Mouse (Mus musculus): ENCODE measurements around the gene Rflnb. TPM values are rescaled to one million over a fixed set of nuclear protein-coding genes. Genes with fewer than 3 reads are reported as not detected.

The Rflnb gene
- polyA plus RNA-seq, 1 experiment from 2014 or later, result 8.3 TPM

DNA sequence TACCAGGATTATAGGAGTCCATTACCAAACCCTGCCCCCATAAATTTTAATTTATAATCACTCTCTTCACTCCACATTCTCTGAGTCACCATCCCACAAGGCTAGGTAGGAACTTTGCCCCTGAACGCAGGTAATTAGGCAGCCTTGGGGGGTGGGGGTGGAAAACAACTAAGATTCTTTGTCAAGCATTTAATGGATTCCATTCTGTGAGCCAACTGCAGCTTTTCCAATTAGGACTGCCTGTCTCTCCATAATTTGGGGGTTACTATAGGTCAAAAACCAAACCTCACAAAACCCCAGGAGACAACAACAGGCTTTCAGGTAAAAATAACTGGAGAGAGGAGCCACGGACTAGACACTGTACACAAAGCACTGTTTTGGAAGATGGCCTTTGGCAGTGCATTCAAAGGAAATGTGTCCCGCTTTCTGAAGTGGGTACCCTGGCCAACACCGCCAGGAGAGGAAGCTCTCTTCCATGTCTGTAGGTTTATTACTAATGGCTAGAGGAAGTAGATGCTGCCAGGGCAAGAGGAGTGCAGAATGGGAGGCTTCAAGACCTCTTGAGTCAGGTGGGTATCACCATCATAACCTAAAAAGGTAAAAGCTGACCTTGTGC is 13.3 kb upstream of the Rflnb start:
- WGBS (ENCODE audit: insufficient replicate concordance), result 84% methylated on average over 4 of the region's 4 CpGs
- ATAC-seq (replicated peaks; ENCODE audit: insufficient number of reproducible peaks, low FRiP score, low TSS enrichment), result no peak
- H3K9ac ChIP-seq (ENCODE audit: low read depth, low read length), result no peak overlapping the region

GRCm38 (mm10) chr11:76040106-76040505 is 12.5 kb upstream of the Rflnb start:
- ATAC-seq (replicated peaks; ENCODE audit: insufficient number of reproducible peaks, low FRiP score, low TSS enrichment), result no peak
- Histone ChIP-seq H3K4me2 (no peak overlapping the region), H3K4me1 (ENCODE audit: control insufficient read depth, insufficient read depth, low read length) (peaks cover 4% of the 10 kb centered on the region; the same call in 1 of the 2 replicates), H3K36me3 (ENCODE audit: control insufficient read depth, insufficient read depth, low read length) (no peaks in the 10 kb centered on the region), H3K27ac (ENCODE audit: low read depth, low read length) (no peak overlapping the region), H3K9ac (ENCODE audit: low read depth, low read length) (no peak overlapping the region), H3K4me3 (ENCODE audit: low read depth, low read length) (no peak overlapping the region), H3K9me3 (replicated peaks; ENCODE audit: control insufficient read depth, low read length) (no peaks in the 10 kb centered on the region), H3K27me3 (ENCODE audit: control insufficient read depth, insufficient read depth, low read length) (no peaks in the 10 kb centered on the region)
- 75% methylated on average over 8 of the region's 8 CpGs for WGBS (ENCODE audit: insufficient replicate concordance)

More for the DNA sequence above, 13.3 kb upstream of the Rflnb start:
- no peak overlapping the region for H3K27ac ChIP-seq (ENCODE audit: low read depth, low read length)
- H3K4me3 ChIP-seq (ENCODE audit: low read depth, low read length), result no peak overlapping the region
- no peaks in the 10 kb centered on the region for H3K27me3 ChIP-seq (ENCODE audit: control insufficient read depth, insufficient read depth, low read length)
- no peaks in the 10 kb centered on the region for H3K36me3 ChIP-seq (ENCODE audit: control insufficient read depth, insufficient read depth, low read length)
- H3K9me3 ChIP-seq (replicated peaks; ENCODE audit: control insufficient read depth, low read length), result no peaks in the 10 kb centered on the region
- no peak overlapping the region for H3K4me2 ChIP-seq
- peaks cover 4% of the 10 kb centered on the region; the same call in 1 of the 2 replicates for H3K4me1 ChIP-seq (ENCODE audit: control insufficient read depth, insufficient read depth, low read length)

GRCm38 (mm10) chr11:76039271-76040053 is 11.9 kb upstream of the Rflnb start:
- Histone ChIP-seq H3K4me3 (ENCODE audit: low read depth, low read length) (no peak overlapping the region), H3K27me3 (ENCODE audit: control insufficient read depth, insufficient read depth, low read length) (no peaks in the 10 kb centered on the region), H3K4me1 (ENCODE audit: control insufficient read depth, insufficient read depth, low read length) (peaks cover 4% of the 10 kb centered on the region; the same call in 1 of the 2 replicates), H3K9me3 (replicated peaks; ENCODE audit: control insufficient read depth, low read length) (no peaks in the 10 kb centered on the region), H3K36me3 (ENCODE audit: control insufficient read depth, insufficient read depth, low read length) (no peaks in the 10 kb centered on the region), H3K27ac (ENCODE audit: low read depth, low read length) (no peak overlapping the region), H3K4me2 (no peak overlapping the region), H3K9ac (ENCODE audit: low read depth, low read length) (no peak overlapping the region)
- ATAC-seq (replicated peaks; ENCODE audit: insufficient number of reproducible peaks, low FRiP score, low TSS enrichment), result no peak
- WGBS (ENCODE audit: insufficient replicate concordance), result 75% methylated on average over 3 of the region's 3 CpGs

DNA sequence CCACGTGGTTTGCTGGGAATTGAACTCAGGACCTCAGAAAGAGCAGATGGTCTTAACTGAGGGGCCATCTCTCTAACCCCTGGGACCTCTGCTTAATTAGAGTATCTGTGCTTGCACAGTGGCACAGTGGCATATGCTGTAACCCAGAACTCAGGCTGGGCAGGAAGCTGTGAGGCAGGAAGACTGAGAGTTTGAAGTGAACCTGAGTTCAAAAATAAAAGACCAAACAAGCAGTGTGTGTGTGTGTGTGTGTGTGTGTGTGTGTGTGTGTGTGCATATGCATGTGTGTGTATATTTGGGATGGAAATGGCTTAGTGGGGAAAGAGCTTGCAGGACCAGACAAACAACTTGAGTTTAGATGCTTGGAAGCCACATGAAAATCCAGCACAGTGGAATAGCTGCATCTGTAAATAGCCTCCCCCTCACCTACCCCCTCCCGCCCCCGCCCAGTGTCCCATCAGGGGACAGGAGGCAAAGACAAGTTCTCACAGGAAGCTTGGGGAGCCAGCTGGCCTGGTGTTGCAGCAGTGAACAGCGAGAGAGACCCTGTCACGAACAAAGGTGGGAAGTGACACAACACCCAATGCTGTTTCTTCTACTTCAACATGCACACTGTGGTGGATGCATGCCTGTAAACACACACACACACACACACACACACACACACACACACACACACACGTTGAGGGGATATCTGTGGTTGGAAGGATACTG is 10.2 kb upstream of the Rflnb start:
- H3K9me3 ChIP-seq (replicated peaks; ENCODE audit: control insufficient read depth, low read length), result no peaks in the 10 kb centered on the region
- H3K27me3 ChIP-seq (ENCODE audit: control insufficient read depth, insufficient read depth, low read length), result no peaks in the 10 kb centered on the region
- H3K9ac ChIP-seq (ENCODE audit: low read depth, low read length), result no peak overlapping the region
- 41% methylated on average over 6 of the region's 6 CpGs for WGBS (ENCODE audit: insufficient replicate concordance)
- H3K27ac ChIP-seq (ENCODE audit: low read depth, low read length), result no peak overlapping the region
- H3K36me3 ChIP-seq (ENCODE audit: control insufficient read depth, insufficient read depth, low read length), result no peaks in the 10 kb centered on the region
- peaks cover 4% of the 10 kb centered on the region; the same call in 1 of the 2 replicates for H3K4me1 ChIP-seq (ENCODE audit: control insufficient read depth, insufficient read depth, low read length)
- no peak overlapping the region for H3K4me2 ChIP-seq
- H3K4me3 ChIP-seq (ENCODE audit: low read depth, low read length), result no peak overlapping the region
- ATAC-seq (replicated peaks; ENCODE audit: insufficient number of reproducible peaks, low FRiP score, low TSS enrichment), result no peak

DNA sequence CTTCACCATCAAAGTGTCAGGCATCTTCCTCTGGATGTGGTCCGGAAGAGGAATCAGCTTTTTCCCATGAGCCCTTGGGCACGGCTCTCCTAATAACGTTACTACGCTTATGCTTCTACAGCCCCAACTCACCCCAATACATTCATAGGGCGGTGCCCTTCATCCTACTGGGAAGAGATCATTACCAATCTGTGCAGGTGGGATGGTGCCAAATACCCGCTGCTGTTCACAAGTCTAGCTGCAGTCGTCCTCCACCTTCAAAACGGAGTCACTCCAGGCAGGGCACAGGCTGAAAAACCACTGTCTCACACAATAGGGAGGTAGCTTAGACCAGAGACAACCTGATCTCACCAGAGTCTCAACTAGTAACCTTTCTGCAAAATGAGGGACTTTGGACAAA is 7.6 kb upstream of the Rflnb start:
- no peak overlapping the region for H3K9ac ChIP-seq (ENCODE audit: low read depth, low read length)
- 88% methylated on average over 8 of the region's 8 CpGs for WGBS (ENCODE audit: insufficient replicate concordance)
- ATAC-seq (replicated peaks; ENCODE audit: insufficient number of reproducible peaks, low FRiP score, low TSS enrichment), result no peak
- H3K36me3 ChIP-seq (ENCODE audit: control insufficient read depth, insufficient read depth, low read length), result no peaks in the 10 kb centered on the region
- H3K4me2 ChIP-seq, result no peak overlapping the region
- no peaks in the 10 kb centered on the region for H3K27me3 ChIP-seq (ENCODE audit: control insufficient read depth, insufficient read depth, low read length)
- H3K4me3 ChIP-seq (ENCODE audit: low read depth, low read length), result no peak overlapping the region
- H3K9me3 ChIP-seq (replicated peaks; ENCODE audit: control insufficient read depth, low read length), result no peaks in the 10 kb centered on the region
- no peaks in the 10 kb centered on the region for H3K4me1 ChIP-seq (ENCODE audit: control insufficient read depth, insufficient read depth, low read length)
- H3K27ac ChIP-seq (ENCODE audit: low read depth, low read length), result no peak overlapping the region

GRCm38 (mm10) chr11:76033836-76034235 is 6.3 kb upstream of the Rflnb start:
- ATAC-seq (replicated peaks; ENCODE audit: insufficient number of reproducible peaks, low FRiP score, low TSS enrichment), result no peak
- H3K36me3 ChIP-seq (ENCODE audit: control insufficient read depth, insufficient read depth, low read length), result no peaks in the 10 kb centered on the region
- WGBS (ENCODE audit: insufficient replicate concordance), result 88% methylated on average over 4 of the region's 4 CpGs
- no peaks in the 10 kb centered on the region for H3K9me3 ChIP-seq (replicated peaks; ENCODE audit: control insufficient read depth, low read length)
- H3K4me3 ChIP-seq (ENCODE audit: low read depth, low read length), result no peak overlapping the region
- no peak overlapping the region for H3K27ac ChIP-seq (ENCODE audit: low read depth, low read length)
- no peak overlapping the region for H3K9ac ChIP-seq (ENCODE audit: low read depth, low read length)
- H3K4me1 ChIP-seq (ENCODE audit: control insufficient read depth, insufficient read depth, low read length), result no peaks in the 10 kb centered on the region
- H3K4me2 ChIP-seq, result no peak overlapping the region
- no peaks in the 10 kb centered on the region; the same call in 1 of the 2 replicates for H3K27me3 ChIP-seq (ENCODE audit: control insufficient read depth, insufficient read depth, low read length)

DNA sequence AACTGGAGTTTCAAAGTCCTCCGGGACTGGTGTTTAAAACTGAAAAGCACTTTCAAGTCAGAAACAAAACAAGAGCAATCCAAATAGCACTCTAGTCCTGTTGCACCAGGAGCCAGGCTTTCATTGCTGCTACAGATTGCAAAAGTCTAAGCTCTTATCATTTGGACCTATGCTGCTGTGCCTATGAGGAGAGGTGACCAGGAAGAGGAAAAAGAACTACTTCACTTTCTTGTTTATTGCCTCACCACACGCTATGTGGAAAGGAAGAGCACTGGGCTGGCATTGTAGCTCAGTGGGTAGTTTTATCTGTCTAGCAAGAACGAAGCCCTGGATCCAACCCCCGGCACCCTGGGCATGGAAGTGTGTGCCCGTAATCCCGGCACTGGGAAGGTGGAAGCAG is 5.8 kb upstream of the Rflnb start:
- Histone ChIP-seq H3K4me3 (ENCODE audit: low read depth, low read length) (no peak overlapping the region), H3K4me2 (no peak overlapping the region), H3K27ac (ENCODE audit: low read depth, low read length) (no peak overlapping the region), H3K27me3 (ENCODE audit: control insufficient read depth, insufficient read depth, low read length) (no peaks in the 10 kb centered on the region; the same call in 1 of the 2 replicates), H3K9me3 (replicated peaks; ENCODE audit: control insufficient read depth, low read length) (no peaks in the 10 kb centered on the region), H3K9ac (ENCODE audit: low read depth, low read length) (no peak overlapping the region), H3K4me1 (ENCODE audit: control insufficient read depth, insufficient read depth, low read length) (no peaks in the 10 kb centered on the region), H3K36me3 (ENCODE audit: control insufficient read depth, insufficient read depth, low read length) (no peaks in the 10 kb centered on the region)
- no peak for ATAC-seq (replicated peaks; ENCODE audit: insufficient number of reproducible peaks, low FRiP score, low TSS enrichment)
- 83% methylated on average over 6 of the region's 6 CpGs for WGBS (ENCODE audit: insufficient replicate concordance)

- Histone ChIP-seq H3K4me3 (ENCODE audit: low read depth, low read length) (peak overlapping the region; percentile 75), H3K4me1 (ENCODE audit: control insufficient read depth, insufficient read depth, low read length) (peaks cover 13% of the 10 kb centered on the region; the same call in 1 of the 2 replicates), H3K9me3 (replicated peaks; ENCODE audit: control insufficient read depth, low read length) (no peaks in the 10 kb centered on the region), H3K27ac (ENCODE audit: low read depth, low read length) (no peak overlapping the region), H3K4me2 (peak overlapping the region; percentile 97), H3K27me3 (ENCODE audit: control insufficient read depth, insufficient read depth, low read length) (no peaks in the 10 kb centered on the region; the same call in none of the 2 replicates), H3K9ac (ENCODE audit: low read depth, low read length) (peak overlapping the region; percentile 80), H3K36me3 (ENCODE audit: control insufficient read depth, insufficient read depth, low read length) (peaks cover 3% of the 10 kb centered on the region; the same call in 1 of the 2 replicates)
- 3% methylated on average over 10 of the region's 14 CpGs for WGBS (ENCODE audit: insufficient replicate concordance)
- ATAC-seq (replicated peaks; ENCODE audit: insufficient number of reproducible peaks, low FRiP score, low TSS enrichment), result no peak; the same call in 1 of the 2 replicates
These were observed 487 bp upstream of the Rflnb start for GRCm38 (mm10) chr11:76028072-76028465.

Measured in heart, embryonic 11.5 days (tissue).